Mouse (Mus musculus): ENCODE measurements around the gene Ptgis.

GRCm38 (mm10) chr2:167181096-167181495, 59.3 kb downstream of the Ptgis start:
- TF ChIP-seq CTCF (conservative IDR thresholded peaks at IDR 0.05; ENCODE audit: low read length) (no peak), NANOG (IDR thresholded peaks at IDR 0.05; ENCODE audit: borderline replicate concordance, low read length) (no peak)
